Mouse (Mus musculus) forebrain, embryonic 11.5 days (tissue): ENCODE measurements around the gene Camk2n1. TPM values are rescaled to one million over a fixed set of nuclear protein-coding genes. Genes with fewer than 3 reads are reported as not detected.

ENCODE experiments used
- ATAC-seq: fragments of 200-750 bp; cut with Nextera tagmentation; replicated peaks from 2 replicates; pipeline ENCODE4 v1.8.0; 2017; ENCODE audit warnings: moderate TSS enrichment; ENCODE audit not compliant: low FRiP score
- DNase-seq: peaks from one replicate; pipeline ENCODE4 v3.0.0-alpha.2; 2017; ENCODE audit warnings: low spot score
- H3K27ac ChIP-seq: fragments of 300-500 bp; sonication (generic); 2 replicates; pipeline ENCODE4 v1.5.1; 2014; ENCODE audit warnings: low read depth, low read length
- H3K27me3 ChIP-seq: fragments of 300-500 bp; sonication (generic); 2 replicates; pipeline ENCODE4 v1.6.1; 2014; ENCODE audit warnings: mild to moderate bottlenecking, low read length, mixed read lengths; ENCODE audit not compliant: control insufficient read depth, insufficient read depth
- H3K36me3 ChIP-seq: fragments of 300-500 bp; sonication (generic); 2 replicates; pipeline ENCODE4 v1.6.1; 2014; ENCODE audit warnings: mild to moderate bottlenecking, low read length, moderate library complexity, mixed read lengths; ENCODE audit not compliant: control insufficient read depth, insufficient read depth
- H3K4me1 ChIP-seq: fragments of 300-500 bp; sonication (generic); replicated peaks from 2 replicates; pipeline ENCODE4 v1.6.1; 2014; ENCODE audit warnings: low read length, mixed read lengths; ENCODE audit not compliant: control insufficient read depth, insufficient read depth
- H3K4me2 ChIP-seq: fragments of 300-500 bp; sonication (generic); 2 replicates; pipeline ENCODE4 v1.6.1; 2014; ENCODE audit warnings: low read depth, mild to moderate bottlenecking, low read length, moderate library complexity, mixed read lengths; ENCODE audit not compliant: severe bottlenecking
- H3K4me3 ChIP-seq: fragments of 300-500 bp; sonication (generic); 2 replicates; pipeline ENCODE4 v1.5.1; 2014; ENCODE audit warnings: low read depth, low read length
- H3K9ac ChIP-seq: fragments of 300-500 bp; sonication (generic); 2 replicates; pipeline ENCODE4 v1.6.1; 2014; ENCODE audit warnings: low read length
- H3K9me3 ChIP-seq: fragments of 300-500 bp; sonication (generic); 2 replicates; pipeline ENCODE4 v1.6.1; 2016; ENCODE audit warnings: low read length, mixed read lengths; ENCODE audit not compliant: control insufficient read depth
- WGBS: fragments of 180-500 bp; shearing (Covaris S2); extraction: QIAGEN DNeasy Blood & Tissue Kit; methylation state at CpG from one replicate; pipeline ENCODE4 v1.1.7; 2014; 5-methylcytosine and 5-hydroxymethylcytosine counted together
- polyA plus RNA-seq: library from polyadenylated mRNA; unstranded; fragments of >200 nt; fragmentation: Nextera tagmentation; extraction: Ambion mirVana; gene quantifications from 2 replicates; pipeline ENCODE4 v1.2.1, GENCODE M21; 2014

Gene Camk2n1
- polyA plus RNA-seq, 1 experiment from 2014 or later = 2.5 TPM

DNA sequence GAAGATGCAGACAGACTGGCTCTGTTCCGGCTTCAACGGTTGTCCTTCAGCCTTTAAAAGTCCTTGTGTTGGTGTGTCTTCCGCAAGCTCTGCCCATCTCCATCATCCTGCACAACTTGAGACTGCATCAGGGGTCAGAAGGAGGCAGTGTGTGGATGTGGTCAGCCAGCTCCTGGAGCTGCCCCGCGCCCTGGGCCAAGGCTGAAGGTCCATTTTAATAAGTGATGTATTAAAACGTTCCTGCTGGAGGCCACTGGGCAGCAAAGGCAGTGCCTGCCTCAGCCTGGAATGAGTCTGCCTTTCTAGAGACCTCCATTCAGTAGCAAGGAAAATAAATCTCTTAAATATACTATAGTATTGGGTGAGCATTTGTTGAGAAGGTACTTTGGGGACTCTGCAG is 5.7 kb downstream of the Camk2n1 start:
- H3K4me1 ChIP-seq = peaks cover 25% of the 10 kb centered on the region
- 80% methylated on average over 6 of the region's 6 CpGs for WGBS
- DNase-seq (no peak), ATAC-seq (no peak)
- no peak overlapping the region for H3K4me2 ChIP-seq
- H3K27me3 ChIP-seq = peaks cover 10% of the 10 kb centered on the region
- no peaks in the 10 kb centered on the region for H3K9me3 ChIP-seq
- no peak overlapping the region for H3K9ac ChIP-seq
- H3K36me3 ChIP-seq = no peaks in the 10 kb centered on the region
- H3K4me3 ChIP-seq = no peak overlapping the region
- H3K27ac ChIP-seq = no peak overlapping the region

DNA sequence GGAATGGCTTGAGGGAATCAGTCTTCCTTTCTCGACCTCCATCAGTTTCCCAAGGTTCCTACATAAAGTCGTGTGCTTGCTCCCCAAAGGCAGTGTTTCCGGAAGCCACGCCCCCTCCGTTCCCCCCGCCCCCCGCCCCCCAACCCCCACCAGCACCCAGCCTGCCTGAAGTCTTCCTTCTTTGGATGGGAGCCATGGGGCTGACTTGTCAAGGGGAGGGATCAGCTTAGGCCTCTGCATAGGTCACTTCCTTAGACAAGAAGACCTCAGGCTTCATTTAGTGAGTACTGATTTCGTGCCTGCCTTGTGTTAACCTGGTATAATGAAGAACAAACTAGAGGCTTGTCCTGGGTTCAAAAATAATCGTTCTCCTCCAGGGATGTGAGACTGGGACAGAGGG is 6.8 kb downstream of the Camk2n1 start:
- H3K27ac ChIP-seq = no peak overlapping the region
- peaks cover 11% of the 10 kb centered on the region for H3K27me3 ChIP-seq
- no peaks in the 10 kb centered on the region for H3K9me3 ChIP-seq
- no peak overlapping the region for H3K4me3 ChIP-seq
- peaks cover 23% of the 10 kb centered on the region for H3K4me1 ChIP-seq
- H3K36me3 ChIP-seq = no peaks in the 10 kb centered on the region
- ATAC-seq (no peak), DNase-seq (no peak)
- WGBS = 30% methylated on average over 9 of the region's 9 CpGs
- H3K4me2 ChIP-seq = no peak overlapping the region
- H3K9ac ChIP-seq = no peak overlapping the region

DNA sequence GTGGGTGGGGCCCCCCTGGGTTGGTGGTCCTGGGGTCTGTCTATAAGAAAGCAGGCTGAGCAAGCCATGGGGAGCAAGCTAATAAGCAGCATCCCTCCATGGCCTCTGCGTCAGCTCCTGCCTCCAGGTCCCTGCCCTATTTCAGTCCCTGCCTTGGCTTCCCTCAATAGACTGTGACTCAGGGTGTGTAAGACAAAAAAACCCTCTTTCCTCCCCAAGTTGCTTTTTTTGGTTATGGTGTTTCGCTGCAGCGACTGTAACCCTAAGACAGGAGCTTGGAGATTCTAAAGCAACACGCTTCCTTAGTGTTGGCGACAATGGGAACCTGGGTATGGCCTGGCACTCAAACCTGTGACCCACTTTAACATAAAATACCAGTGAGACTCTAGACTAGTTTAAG is 7.4 kb downstream of the Camk2n1 start:
- peaks cover 9% of the 10 kb centered on the region for H3K27me3 ChIP-seq
- no peak overlapping the region for H3K4me3 ChIP-seq
- H3K4me2 ChIP-seq = no peak overlapping the region
- WGBS = 94% methylated on average over 5 of the region's 5 CpGs
- no peak overlapping the region for H3K27ac ChIP-seq
- H3K4me1 ChIP-seq = peaks cover 18% of the 10 kb centered on the region
- H3K9me3 ChIP-seq = no peaks in the 10 kb centered on the region
- DNase-seq = no peak
- no peak for ATAC-seq
- H3K9ac ChIP-seq = no peak overlapping the region
- H3K36me3 ChIP-seq = no peaks in the 10 kb centered on the region

DNA sequence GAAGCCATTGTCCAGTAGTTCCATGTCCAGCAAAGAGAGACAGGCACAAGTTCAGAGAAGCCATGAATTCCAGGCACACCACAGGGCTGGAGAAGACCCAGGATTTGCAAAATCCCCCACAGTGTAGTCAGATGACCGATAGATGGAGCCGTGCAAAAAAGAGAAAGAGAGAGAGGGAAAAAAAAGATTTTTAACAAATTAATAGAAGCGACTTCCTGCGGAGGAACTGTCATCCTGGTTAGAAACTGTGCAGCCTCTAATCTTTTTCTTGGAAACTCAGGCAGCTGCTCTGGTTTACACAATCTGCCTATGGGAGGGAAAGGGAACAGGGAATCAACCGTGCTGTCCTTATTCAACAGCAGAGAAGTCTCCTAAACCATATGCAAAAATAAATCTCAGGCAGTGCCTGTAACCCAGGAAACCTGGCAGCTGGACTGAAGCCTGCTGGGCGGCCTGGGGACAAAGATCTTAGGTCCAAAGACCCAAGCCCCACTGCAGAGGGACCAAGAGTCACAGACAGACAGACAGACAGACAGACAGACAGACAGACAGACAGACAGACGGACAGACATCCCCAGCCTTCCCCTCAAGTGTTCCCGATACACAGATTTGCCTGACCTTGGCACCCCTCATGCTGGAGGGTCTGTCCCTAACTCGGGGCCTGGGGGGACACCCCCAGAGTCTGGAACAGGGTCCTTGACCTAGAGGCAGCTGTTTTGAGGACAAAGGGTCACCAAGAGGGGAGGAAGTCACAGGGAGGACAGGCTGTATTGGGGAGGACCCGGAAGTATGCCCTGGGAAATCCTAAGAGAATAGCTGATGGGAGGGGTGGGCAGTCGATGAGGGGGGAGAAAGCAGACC is 9.1 kb downstream of the Camk2n1 start:
- H3K36me3 ChIP-seq = no peaks in the 10 kb centered on the region
- H3K4me3 ChIP-seq = no peak overlapping the region

GRCm38 (mm10) chr4:138463832-138464487 is 9.8 kb downstream of the Camk2n1 start:
- peak overlapping the region; percentile 34; the same call in 1 of the 2 replicates for H3K4me2 ChIP-seq
- H3K4me3 ChIP-seq = no peak overlapping the region
- 5% methylated on average over 11 of the region's 11 CpGs for WGBS
- H3K4me1 ChIP-seq = peaks cover 19% of the 10 kb centered on the region
- DNase-seq = peak; percentile 63
- no peaks in the 10 kb centered on the region for H3K36me3 ChIP-seq
- peak overlapping the region; percentile 63 for H3K27ac ChIP-seq
- no peaks in the 10 kb centered on the region for H3K9me3 ChIP-seq
- peak overlapping the region; percentile 24; the same call in 1 of the 2 replicates for H3K9ac ChIP-seq
- peaks cover 9% of the 10 kb centered on the region for H3K27me3 ChIP-seq
- 0 out of 2 replicates have a peak, but pooled peaks have one; percentile 10 for ATAC-seq

More for the DNA sequence above, 9.1 kb downstream of the Camk2n1 start:
- H3K4me1 ChIP-seq = peaks cover 18% of the 10 kb centered on the region
- no peaks in the 10 kb centered on the region for H3K9me3 ChIP-seq
- H3K27me3 ChIP-seq = peaks cover 9% of the 10 kb centered on the region
- peak overlapping the region; percentile 27; the same call in 1 of the 2 replicates for H3K4me2 ChIP-seq
- no peak for DNase-seq
- peak overlapping the region; percentile 63 for H3K27ac ChIP-seq
- WGBS = 4% methylated on average over 11 of the region's 11 CpGs
- peak; percentile 14; the same call in 1 of the 2 replicates for ATAC-seq
- H3K9ac ChIP-seq = peak overlapping the region; percentile 20; the same call in 1 of the 2 replicates

DNA sequence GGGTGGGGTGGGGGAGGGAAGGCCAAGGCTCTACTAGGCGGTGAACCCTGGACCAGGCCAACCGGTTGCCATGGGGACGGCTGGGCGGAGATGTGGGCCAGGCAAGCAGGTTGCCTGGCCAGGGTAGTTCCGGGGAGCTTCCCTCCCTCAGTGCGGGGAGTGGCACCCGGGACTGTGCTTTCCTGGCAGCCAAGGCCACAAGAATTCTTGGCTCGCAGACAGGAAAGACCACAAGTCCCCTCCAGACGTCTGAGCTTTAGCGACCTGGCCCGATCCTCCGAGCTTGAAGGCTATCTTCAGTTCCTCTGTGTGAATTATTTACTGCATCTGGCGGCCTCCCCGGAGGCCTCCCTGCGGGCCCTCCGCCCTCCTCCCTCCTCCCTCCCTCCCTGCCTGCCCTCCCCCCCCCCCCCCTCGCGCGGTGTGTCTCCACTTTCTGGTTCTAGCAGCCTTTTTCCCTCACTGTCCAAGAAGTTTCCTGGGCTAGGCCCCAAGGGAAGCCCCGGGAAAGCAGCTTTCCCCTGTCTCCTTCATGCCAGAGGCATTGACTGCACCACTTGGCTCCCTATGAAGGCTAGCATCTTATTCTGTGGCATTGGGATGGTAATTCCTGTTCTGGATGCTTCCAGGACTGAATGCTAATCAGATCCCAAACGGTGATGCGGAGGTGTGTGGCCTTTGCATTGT is 10.7 kb downstream of the Camk2n1 start:
- Histone ChIP-seq H3K9me3 (no peaks in the 10 kb centered on the region), H3K4me1 (peaks cover 21% of the 10 kb centered on the region), H3K9ac (peak overlapping the region; percentile 24; the same call in 1 of the 2 replicates), H3K36me3 (no peaks in the 10 kb centered on the region), H3K27ac (no peak overlapping the region), H3K4me2 (peak overlapping the region; percentile 34; the same call in 1 of the 2 replicates), H3K4me3 (peak overlapping the region; percentile 15; the same call in 1 of the 2 replicates), H3K27me3 (peaks cover 9% of the 10 kb centered on the region)
- 3% methylated on average over 17 of the region's 22 CpGs for WGBS
- ATAC-seq = peak; percentile 73
- DNase-seq = peak; percentile 81

- peaks cover 21% of the 10 kb centered on the region for H3K4me1 ChIP-seq
- no peaks in the 10 kb centered on the region for H3K36me3 ChIP-seq
- H3K9ac ChIP-seq = no peak overlapping the region
- H3K4me3 ChIP-seq = no peak overlapping the region
- 44% methylated on average over 8 of the region's 8 CpGs for WGBS
- DNase-seq (no peak), ATAC-seq (no peak)
- H3K27me3 ChIP-seq = peaks cover 9% of the 10 kb centered on the region
- H3K9me3 ChIP-seq = no peaks in the 10 kb centered on the region
- H3K27ac ChIP-seq = no peak overlapping the region
- no peak overlapping the region for H3K4me2 ChIP-seq
Observed at GRCm38 (mm10) chr4:138465446-138465845, 11.3 kb downstream of the Camk2n1 start.

DNA sequence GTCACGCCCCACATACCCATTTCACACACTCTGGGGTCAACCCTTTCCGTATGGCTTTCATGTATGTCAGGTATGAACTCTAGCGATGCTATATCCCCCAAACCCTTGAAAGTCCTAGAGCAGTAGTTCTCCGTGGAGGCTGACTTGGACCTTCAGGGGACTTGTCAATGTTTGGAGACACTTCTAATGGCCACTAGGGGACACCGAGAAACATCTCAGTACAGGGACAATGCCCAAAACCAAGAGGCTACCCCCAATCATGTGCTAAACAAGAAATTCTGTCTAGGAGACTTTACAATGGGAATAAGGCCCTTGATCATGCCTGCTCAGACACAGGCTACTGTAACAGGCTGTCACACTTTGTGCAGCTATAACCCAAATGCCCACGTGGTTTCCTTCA is 12.6 kb downstream of the Camk2n1 start:
- Histone ChIP-seq H3K36me3 (no peaks in the 10 kb centered on the region), H3K9ac (no peak overlapping the region), H3K27me3 (peaks cover 9% of the 10 kb centered on the region), H3K4me3 (no peak overlapping the region), H3K27ac (no peak overlapping the region), H3K4me1 (peaks cover 21% of the 10 kb centered on the region), H3K9me3 (no peaks in the 10 kb centered on the region), H3K4me2 (no peak overlapping the region)
- ATAC-seq (no peak), DNase-seq (no peak)
- 74% methylated on average over 6 of the region's 6 CpGs for WGBS
